Mouse (Mus musculus) E14TG2a.4 (cell line): ENCODE measurements around the gene Marcksl1.

Experiments
- H3K27me3 ChIP-seq: 2 replicates; pipeline ENCODE4 v1.6.1; 2014; ENCODE audit warnings: low read length, control low read depth; ENCODE audit not compliant: insufficient read depth
- H3K36me3 ChIP-seq: 2 replicates; pipeline ENCODE4 v1.6.1; 2014; ENCODE audit warnings: low read length, control low read depth; ENCODE audit not compliant: insufficient read depth
- H3K4me1 ChIP-seq: replicated peaks from 2 replicates; pipeline ENCODE4 v1.6.1; 2014; ENCODE audit warnings: low read depth, low read length, control low read depth
- H3K4me3 ChIP-seq: replicated peaks from 2 replicates; pipeline ENCODE4 v1.5.1; 2014; ENCODE audit warnings: mild to moderate bottlenecking, low read length
- H3K9me3 ChIP-seq: 2 replicates; pipeline ENCODE4 v1.6.1; 2014; ENCODE audit warnings: low read length, control low read depth
- CTCF ChIP-seq: conservative IDR thresholded peaks from 2 replicates; pipeline ENCODE4 v1.5.1; 2014; ENCODE audit warnings: low read length
- NANOG ChIP-seq: IDR thresholded peaks from 2 replicates; pipeline ENCODE4 v1.6.1; 2014; ENCODE audit warnings: borderline replicate concordance, low read length, mixed read lengths
- POU5F1 ChIP-seq: IDR thresholded peaks from 2 replicates; pipeline ENCODE4 v1.6.1; 2014; ENCODE audit warnings: low read length, borderline replicate concordance

The Marcksl1 gene

GRCm38 (mm10) chr4:129508237-129508515 lies 5.2 kb upstream of the Marcksl1 start:
- Histone ChIP-seq H3K27me3 (no peaks in the 10 kb centered on the region), H3K4me3 (no peak overlapping the region; the same call in 1 of the 2 replicates), H3K9me3 (no peaks in the 10 kb centered on the region), H3K36me3 (no peaks in the 10 kb centered on the region), H3K4me1 (peaks cover 86% of the 10 kb centered on the region)
- TF ChIP-seq NANOG, result no peak
- TF ChIP-seq CTCF, result no peak
- TF ChIP-seq POU5F1, result no peak

- no peaks in the 10 kb centered on the region for H3K9me3 ChIP-seq
These were observed 4.4 kb upstream of the Marcksl1 start for GRCm38 (mm10) chr4:129508834-129509600.

GRCm38 (mm10) chr4:129509650-129510049 lies 3.7 kb upstream of the Marcksl1 start:
- Histone ChIP-seq H3K4me1 (peaks cover 72% of the 10 kb centered on the region), H3K36me3 (peaks cover 2% of the 10 kb centered on the region), H3K9me3 (no peaks in the 10 kb centered on the region), H3K4me3 (peak overlapping the region; percentile 43), H3K27me3 (no peaks in the 10 kb centered on the region)
- TF ChIP-seq CTCF (no peak), POU5F1 (no peak), NANOG (no peak)

More at GRCm38 (mm10) chr4:129508834-129509600, 4.4 kb upstream of the Marcksl1 start:
- peaks cover 78% of the 10 kb centered on the region for H3K4me1 ChIP-seq
- H3K4me3 ChIP-seq, result peak overlapping the region; percentile 43
- H3K36me3 ChIP-seq, result no peaks in the 10 kb centered on the region
- no peaks in the 10 kb centered on the region for H3K27me3 ChIP-seq
- TF ChIP-seq POU5F1 (no peak), NANOG (no peak), CTCF (no peak)

GRCm38 (mm10) chr4:129510723-129511412 lies 2.5 kb upstream of the Marcksl1 start:
- Histone ChIP-seq H3K27me3 (no peaks in the 10 kb centered on the region), H3K4me3 (0 out of 2 replicates have a peak overlapping the region, but pooled peaks have one; percentile 32), H3K4me1 (peaks cover 72% of the 10 kb centered on the region), H3K36me3 (peaks cover 15% of the 10 kb centered on the region), H3K9me3 (no peaks in the 10 kb centered on the region)
- TF ChIP-seq POU5F1 (no peak), NANOG (no peak), CTCF (no peak)

GRCm38 (mm10) chr4:129511413-129512096 lies 1.8 kb upstream of the Marcksl1 start:
- H3K4me1 ChIP-seq, result peaks cover 73% of the 10 kb centered on the region
- no peak overlapping the region for H3K4me3 ChIP-seq
- no peaks in the 10 kb centered on the region for H3K9me3 ChIP-seq
- H3K27me3 ChIP-seq, result no peaks in the 10 kb centered on the region
- peaks cover 17% of the 10 kb centered on the region for H3K36me3 ChIP-seq
- no peak for TF ChIP-seq POU5F1
- no peak for TF ChIP-seq CTCF
- no peak for TF ChIP-seq NANOG

- no peaks in the 10 kb centered on the region for H3K27me3 ChIP-seq
- no peaks in the 10 kb centered on the region for H3K9me3 ChIP-seq
- H3K36me3 ChIP-seq, result peaks cover 40% of the 10 kb centered on the region
- TF ChIP-seq CTCF (no peak), NANOG (no peak), POU5F1 (no peak)
- peak overlapping the region; percentile 91 for H3K4me3 ChIP-seq
- peaks cover 72% of the 10 kb centered on the region for H3K4me1 ChIP-seq
These were observed 510 bp downstream of the Marcksl1 start for GRCm38 (mm10) chr4:129513891-129514290.

- TF ChIP-seq POU5F1, result no peak
- no peak for TF ChIP-seq CTCF
- TF ChIP-seq NANOG, result no peak
- no peaks in the 10 kb centered on the region for H3K9me3 ChIP-seq
- peaks cover 45% of the 10 kb centered on the region for H3K36me3 ChIP-seq
- H3K4me1 ChIP-seq, result peaks cover 67% of the 10 kb centered on the region
- H3K4me3 ChIP-seq, result peak overlapping the region; percentile 91
- no peaks in the 10 kb centered on the region for H3K27me3 ChIP-seq
These were observed 1.0 kb downstream of the Marcksl1 start for GRCm38 (mm10) chr4:129514300-129514898.

GRCm38 (mm10) chr4:129516925-129517324 lies 3.5 kb downstream of the Marcksl1 start:
- H3K4me3 ChIP-seq, result no peak overlapping the region
- H3K27me3 ChIP-seq, result no peaks in the 10 kb centered on the region
- TF ChIP-seq POU5F1 (no peak), CTCF (no peak), NANOG (no peak)
- H3K36me3 ChIP-seq, result peaks cover 70% of the 10 kb centered on the region
- H3K9me3 ChIP-seq, result no peaks in the 10 kb centered on the region
- peaks cover 43% of the 10 kb centered on the region for H3K4me1 ChIP-seq
